Mouse (Mus musculus): ENCODE measurements at regions not wholly inside any gene's neighbourhood (a gene's known extent, or its start where the extent isn't known, plus 50 kb on each side); places are given as distances from the start of the nearest gene placed in this dataset.

GRCm38 (mm10) chr14:84750195-84750867 is 307.0 kb downstream of the Pcdh17 start:
- DNase-seq: peak; percentile 1

GRCm38 (mm10) chr14:84757592-84757991 is 314.2 kb downstream of the Pcdh17 start:
- no peak for DNase-seq

- no peak for DNase-seq
Observed at GRCm38 (mm10) chr14:84793157-84793556, 349.8 kb downstream of the Pcdh17 start.

GRCm38 (mm10) chr14:84800925-84801324 is 357.6 kb downstream of the Pcdh17 start:
- DNase-seq: no peak

GRCm38 (mm10) chr14:84802640-84803039 is 359.3 kb downstream of the Pcdh17 start:
- no peak for DNase-seq
